Mouse (Mus musculus) thymus, adult 2 months (tissue): ENCODE data around the gene Kcnj12. TPM values are rescaled to one million over a fixed set of nuclear protein-coding genes. Genes with fewer than 3 reads are reported as not detected.

Experiments used
- DNase-seq: peaks from one replicate; pipeline ENCODE4 v3.0.0; 2021
- H3K27ac ChIP-seq: fragments of 200-500 bp; 2 replicates; pipeline ENCODE4 v1.5.1; 2012; ENCODE audit warnings: low read length, control low read depth; ENCODE audit not compliant: control insufficient read depth, insufficient read depth
- H3K27me3 ChIP-seq: fragments of 200-500 bp; 2 replicates; pipeline ENCODE4 v1.6.1; 2012; ENCODE audit warnings: mild to moderate bottlenecking, low read length, moderate library complexity, mixed read lengths; ENCODE audit not compliant: control insufficient read depth, insufficient read depth
- H3K36me3 ChIP-seq: fragments of 200-500 bp; 2 replicates; pipeline ENCODE4 v1.6.1; 2012; ENCODE audit warnings: mild to moderate bottlenecking, low read length, moderate library complexity; ENCODE audit not compliant: control insufficient read depth, insufficient read depth
- H3K4me1 ChIP-seq: fragments of 200-500 bp; replicated peaks from 2 replicates; pipeline ENCODE4 v1.6.1; 2012; ENCODE audit warnings: low read length; ENCODE audit not compliant: control insufficient read depth, insufficient read depth
- H3K4me3 ChIP-seq: fragments of 200-500 bp; 2 replicates; pipeline ENCODE4 v1.5.1; 2012; ENCODE audit warnings: mild to moderate bottlenecking, low read length, control low read depth, moderate library complexity; ENCODE audit not compliant: control insufficient read depth, insufficient read depth
- CTCF ChIP-seq: fragments of 200-500 bp; IDR thresholded peaks from 2 replicates; pipeline ENCODE4 v1.5.1; 2012; ENCODE audit warnings: mild to moderate bottlenecking, control low read depth, low read length, moderate library complexity, borderline replicate concordance; ENCODE audit not compliant: control insufficient read depth, poor library complexity, insufficient read depth; ENCODE audit errors: extremely low read depth
- POLR2A ChIP-seq: fragments of 200-500 bp; IDR thresholded peaks from 2 replicates; pipeline ENCODE4 v1.6.1; 2012; ENCODE audit warnings: mild to moderate bottlenecking, low read length, control low read depth, moderate library complexity; ENCODE audit not compliant: control insufficient read depth, poor library complexity, insufficient read depth; ENCODE audit errors: extremely low read depth
- WGBS: fragments of 180-500 bp; shearing (Covaris S2); methylation state at CpG from one replicate; pipeline ENCODE4 v1.1.7; 2018; 5-methylcytosine and 5-hydroxymethylcytosine counted together
- polyA plus RNA-seq: library from polyadenylated mRNA; depleted of rRNA; stranded (reverse); fragments of >200 nt; gene quantifications from 2 replicates; pipeline ENCODE4 v1.2.3, GENCODE M21; 2012

Gene Kcnj12
- polyA plus RNA-seq, 1 experiment, result 1.8 TPM

DNA sequence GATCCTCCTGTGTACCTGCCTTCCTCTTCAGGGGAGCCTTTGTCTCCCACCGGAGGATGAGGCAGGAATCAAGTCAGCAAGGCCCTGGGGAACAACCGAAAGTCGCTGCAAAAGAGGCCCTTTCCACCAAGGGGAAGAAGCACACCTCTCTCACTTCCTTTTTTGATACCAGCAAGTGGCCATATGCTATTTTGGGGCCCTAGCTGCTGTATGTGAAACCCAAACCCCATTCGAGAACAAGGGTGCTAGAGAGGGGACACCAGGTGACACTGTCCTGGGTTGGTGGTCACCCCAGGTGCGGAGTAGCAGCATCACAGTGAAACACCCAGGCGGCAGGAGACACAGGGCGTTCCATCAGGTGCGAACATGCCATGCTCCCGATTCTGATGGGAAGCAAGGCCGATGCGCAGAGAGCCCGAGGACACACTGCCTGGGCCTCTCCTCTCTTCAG is 86.6 kb downstream of the Kcnj12 start:
- 57% methylated on average over 12 of the region's 12 CpGs for WGBS
- no peak overlapping the region for H3K4me3 ChIP-seq

DNA sequence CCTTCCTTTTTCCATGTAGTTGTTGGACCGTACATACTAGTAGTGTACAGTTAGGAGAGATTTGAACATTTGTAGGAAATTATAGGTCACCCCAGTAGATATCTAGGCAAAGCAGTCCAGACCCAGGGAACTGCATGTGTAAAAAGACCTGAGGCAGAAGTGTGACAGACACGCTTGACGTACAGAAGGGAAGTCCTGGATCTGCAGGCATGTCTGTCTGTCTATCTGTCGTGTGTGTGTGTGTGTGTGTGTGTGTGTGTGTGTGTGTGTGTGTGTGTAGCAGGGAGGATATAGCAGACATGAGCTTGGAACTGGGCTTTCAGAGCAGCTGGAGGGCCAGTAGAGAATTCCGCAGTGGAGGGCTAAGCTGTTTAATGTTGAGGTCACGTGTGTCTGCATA is 87.3 kb downstream of the Kcnj12 start:
- Histone ChIP-seq H3K27me3 (no peaks in the 10 kb centered on the region), H3K4me1 (no peaks in the 10 kb centered on the region), H3K4me3 (no peak overlapping the region), H3K36me3 (no peaks in the 10 kb centered on the region), H3K27ac (no peak overlapping the region)
- no peak for DNase-seq
- TF ChIP-seq CTCF, result no peak
- no peak for TF ChIP-seq POLR2A
- WGBS, result 90% methylated on average over 6 of the region's 6 CpGs

More for the DNA sequence above, 86.6 kb downstream of the Kcnj12 start:
- TF ChIP-seq POLR2A, result no peak
- no peak for TF ChIP-seq CTCF
- Histone ChIP-seq H3K27ac (no peak overlapping the region), H3K36me3 (no peaks in the 10 kb centered on the region), H3K27me3 (no peaks in the 10 kb centered on the region), H3K4me1 (no peaks in the 10 kb centered on the region)
- no peak for DNase-seq

DNA sequence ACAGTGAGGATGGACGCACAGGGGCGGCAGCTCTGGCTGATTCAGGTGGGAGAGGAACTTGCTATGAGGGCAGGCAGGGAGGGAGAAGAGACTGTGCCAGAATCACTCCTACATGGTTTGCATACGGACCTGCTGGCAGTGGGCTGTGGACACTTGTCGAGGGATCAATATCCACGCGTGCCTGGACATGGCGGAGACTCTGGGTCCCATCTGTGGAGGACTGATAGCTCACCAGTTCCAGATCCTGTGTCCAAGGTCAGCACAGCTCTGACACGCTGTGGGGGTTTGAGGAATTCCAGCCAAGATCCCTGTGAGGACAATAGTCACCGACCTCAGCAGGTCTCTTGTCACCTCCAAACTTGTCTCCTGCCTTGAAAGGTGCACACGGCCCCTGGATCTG is 87.7 kb downstream of the Kcnj12 start:
- no peaks in the 10 kb centered on the region for H3K27me3 ChIP-seq
- H3K27ac ChIP-seq, result no peak overlapping the region
- TF ChIP-seq CTCF (no peak), POLR2A (no peak)
- no peak overlapping the region for H3K4me3 ChIP-seq
- 97% methylated on average over 10 of the region's 10 CpGs for WGBS
- H3K4me1 ChIP-seq, result no peaks in the 10 kb centered on the region
- no peaks in the 10 kb centered on the region for H3K36me3 ChIP-seq
- DNase-seq, result no peak

DNA sequence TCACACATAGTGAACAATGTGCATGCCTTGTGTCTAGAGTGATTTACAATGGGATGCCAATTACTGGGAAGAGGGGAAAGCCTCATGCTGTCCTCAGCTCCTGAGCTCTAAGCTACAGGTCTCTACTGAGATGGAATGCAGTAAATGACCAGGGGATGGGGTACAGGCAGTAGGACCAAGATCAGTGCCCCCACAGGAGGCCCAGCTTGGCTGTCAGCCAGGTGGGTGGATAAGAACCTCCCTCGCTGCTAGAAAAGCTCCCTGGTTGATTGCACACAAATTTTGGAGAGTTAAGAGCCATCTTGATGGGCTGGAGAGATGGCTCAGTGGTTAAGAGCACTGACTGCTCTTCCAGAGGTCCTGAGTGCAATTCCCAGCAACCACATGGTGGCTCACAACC is 88.6 kb downstream of the Kcnj12 start:
- DNase-seq, result no peak
- 81% methylated on average over 1 of the region's 1 CpGs for WGBS
- H3K4me3 ChIP-seq, result no peak overlapping the region
- no peak for TF ChIP-seq POLR2A
- no peak for TF ChIP-seq CTCF
- no peak overlapping the region for H3K27ac ChIP-seq
- H3K4me1 ChIP-seq, result no peaks in the 10 kb centered on the region
- no peaks in the 10 kb centered on the region for H3K27me3 ChIP-seq
- H3K36me3 ChIP-seq, result no peaks in the 10 kb centered on the region

DNA sequence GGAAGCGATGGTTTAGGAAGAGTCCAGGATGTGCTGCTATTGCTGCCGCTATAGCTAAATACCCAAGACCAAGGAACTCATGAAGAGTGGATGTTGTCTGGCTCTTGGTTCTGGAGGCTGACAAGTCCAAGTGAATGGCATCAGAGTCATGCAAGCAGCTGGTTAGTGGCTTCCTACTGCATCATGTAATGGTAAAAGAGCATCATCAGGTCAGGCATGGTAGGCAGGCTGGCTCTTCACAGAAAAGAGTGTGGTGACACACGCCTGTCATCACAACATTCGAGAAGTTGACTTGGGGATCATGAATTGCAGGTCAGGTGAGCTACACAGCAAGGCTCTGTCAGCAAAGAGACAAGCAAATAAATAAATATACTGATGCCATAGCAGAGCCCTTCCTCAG is 89.1 kb downstream of the Kcnj12 start:
- no peaks in the 10 kb centered on the region for H3K36me3 ChIP-seq
- no peak overlapping the region for H3K4me3 ChIP-seq
- no peaks in the 10 kb centered on the region for H3K4me1 ChIP-seq
- TF ChIP-seq CTCF (no peak), POLR2A (no peak)
- H3K27me3 ChIP-seq, result no peaks in the 10 kb centered on the region
- WGBS, result 97% methylated on average over 4 of the region's 4 CpGs
- DNase-seq, result no peak
- no peak overlapping the region for H3K27ac ChIP-seq

DNA sequence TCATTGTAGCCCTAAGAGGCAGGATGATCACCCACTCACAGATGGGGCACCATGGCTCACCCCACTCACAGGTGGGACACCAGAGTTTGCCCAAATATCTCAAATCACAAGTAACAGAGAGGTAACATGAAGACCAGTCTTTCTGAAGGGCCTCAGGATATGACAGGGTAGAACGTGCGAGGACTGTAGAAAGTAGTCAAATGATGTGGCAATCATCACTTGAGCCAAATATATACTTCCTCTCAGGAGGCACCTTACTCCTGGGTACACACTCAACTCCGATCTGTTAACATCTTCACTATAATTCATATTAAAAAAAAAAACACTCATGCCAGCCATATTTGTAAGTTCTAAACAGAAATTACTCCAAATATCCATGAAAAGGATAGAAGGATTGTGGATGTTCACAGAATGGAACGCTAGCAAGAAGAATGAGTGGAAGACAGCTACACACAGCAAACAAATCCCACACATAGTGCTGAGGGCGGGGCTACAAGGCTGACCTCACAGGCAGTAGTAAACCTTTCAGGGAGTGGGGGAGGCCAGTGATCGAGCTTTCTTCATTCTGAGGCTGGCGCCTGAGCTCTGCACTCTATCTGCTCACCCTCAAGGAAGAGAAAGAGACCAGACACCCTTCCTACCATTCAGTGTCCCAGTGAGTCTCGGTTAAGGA is 90.1 kb downstream of the Kcnj12 start:
- no peaks in the 10 kb centered on the region for H3K36me3 ChIP-seq
- H3K4me3 ChIP-seq, result no peak overlapping the region
- no peak overlapping the region for H3K27ac ChIP-seq
- no peak for DNase-seq
- WGBS, result 73% methylated on average over 8 of the region's 8 CpGs
- H3K4me1 ChIP-seq, result no peaks in the 10 kb centered on the region
- H3K27me3 ChIP-seq, result no peaks in the 10 kb centered on the region
- TF ChIP-seq CTCF (no peak), POLR2A (no peak)

DNA sequence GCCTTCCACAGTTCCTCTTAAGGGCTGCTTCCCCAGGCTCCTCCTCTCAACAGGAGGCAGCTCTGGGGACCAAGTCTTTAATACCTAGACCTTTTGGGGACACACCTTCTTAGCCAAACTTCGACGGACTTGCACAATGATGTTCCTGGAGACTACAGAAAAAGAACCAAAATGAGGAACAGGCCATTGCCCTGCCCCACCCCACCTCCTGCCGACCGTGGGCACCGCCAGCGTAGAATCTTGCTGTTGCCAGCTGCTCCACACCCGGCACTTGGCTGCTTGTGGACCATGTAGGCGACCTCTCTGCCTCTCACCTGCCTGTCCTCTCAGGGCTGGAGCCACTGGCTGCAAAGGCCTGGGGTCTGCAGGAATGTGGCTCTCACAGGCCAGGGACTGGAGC is 93.9 kb downstream of the Kcnj12 start:
- H3K36me3 ChIP-seq, result no peaks in the 10 kb centered on the region
- H3K4me3 ChIP-seq, result no peak overlapping the region
- H3K4me1 ChIP-seq, result no peaks in the 10 kb centered on the region
- no peak for DNase-seq
- WGBS, result 13% methylated on average over 8 of the region's 8 CpGs
- H3K27ac ChIP-seq, result no peak overlapping the region
- no peak for TF ChIP-seq CTCF
- TF ChIP-seq POLR2A, result no peak
- no peaks in the 10 kb centered on the region for H3K27me3 ChIP-seq
